Mouse (Mus musculus) liver, adult 2 months (tissue): ENCODE results near the gene Klhdc8a.

Experiments
- CTCF ChIP-seq: fragments of 200-500 bp; IDR thresholded peaks from 2 replicates; pipeline ENCODE4 v1.5.1; 2011; ENCODE audit warnings: low read depth, low read length, control low read depth
- POLR2A ChIP-seq: fragments of 200-500 bp; IDR thresholded peaks from 2 replicates; pipeline ENCODE4 v1.6.1; 2011; ENCODE audit warnings: low read length, control low read depth; ENCODE audit not compliant: insufficient read depth; ENCODE audit errors: extremely low read depth

DNA sequence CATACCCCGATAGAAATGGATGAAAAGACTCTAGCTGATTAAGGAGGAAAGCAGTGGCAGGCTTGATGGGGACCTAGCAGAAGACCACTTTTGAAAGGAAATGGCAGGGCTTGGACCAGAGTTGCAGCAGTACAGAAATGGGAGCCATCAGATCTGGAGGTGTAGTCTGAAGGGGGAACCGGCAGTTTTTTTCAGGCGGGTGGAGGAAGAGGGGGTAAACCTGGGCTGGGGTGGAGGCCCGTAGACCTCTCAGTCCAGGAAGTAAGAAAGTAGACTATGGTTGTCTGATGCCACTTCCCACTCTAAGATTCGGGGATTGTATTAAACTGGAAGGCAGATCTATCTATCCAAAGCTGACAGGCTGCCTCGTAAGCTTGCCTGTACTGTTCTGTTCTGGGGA, 38.5 kb downstream of the Klhdc8a start:
- no peak for TF ChIP-seq CTCF
- no peak for TF ChIP-seq POLR2A
